Mouse (Mus musculus) spleen, embryonic (tissue): ENCODE data around the gene C1qtnf12.

Experiments used
- CTCF ChIA-PET: fragments of 350-600 bp; sonication (Branson Sonifier 250); formaldehyde crosslinking; loops from one replicate; lab custom pipeline; 2022; lab: Charles Lee

C1qtnf12 gene

DNA sequence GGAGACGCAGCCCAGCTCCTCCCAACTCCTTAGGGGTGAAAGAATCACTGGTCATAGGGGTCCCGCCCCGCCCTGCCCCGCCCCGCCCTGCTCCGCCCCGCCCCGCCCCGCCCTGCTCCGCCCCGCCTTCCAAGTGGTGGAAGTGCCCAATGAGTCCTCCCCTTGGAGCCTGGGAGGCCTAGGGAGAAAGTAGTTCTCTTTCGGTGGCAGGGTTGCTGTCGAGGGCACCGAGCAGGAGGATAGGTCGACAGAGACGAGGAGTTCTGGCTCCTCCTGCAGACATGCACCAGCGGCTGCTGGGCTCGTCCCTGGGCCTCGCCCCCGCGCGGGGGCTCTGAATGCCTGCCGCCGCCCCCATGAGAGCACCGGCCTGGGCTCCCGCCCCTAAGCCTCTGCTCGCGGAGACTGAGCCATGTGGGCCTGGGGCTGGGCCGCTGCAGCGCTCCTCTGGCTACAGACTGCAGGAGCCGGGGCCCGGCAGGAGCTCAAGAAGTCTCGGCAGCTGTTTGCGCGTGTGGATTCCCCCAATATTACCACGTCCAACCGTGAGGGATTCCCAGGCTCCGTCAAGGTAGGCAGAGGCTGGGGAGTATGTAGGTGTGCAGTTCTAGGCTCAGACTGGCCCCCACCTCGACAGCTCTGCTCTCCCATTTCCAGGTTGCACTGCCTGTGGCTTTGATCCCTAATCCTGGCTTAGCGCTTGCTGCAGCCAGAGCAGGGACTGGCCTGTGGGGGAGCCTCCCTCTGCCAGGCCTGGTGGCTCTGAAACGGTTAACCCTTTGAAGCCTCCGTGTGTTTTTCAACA lies at the start of gene C1qtnf12:
C1qtnf12 (plus strand) TSS at position 152 of the 805 bp plus-strand sequence.
- CTCF ChIA-PET, result no interaction called here

DNA sequence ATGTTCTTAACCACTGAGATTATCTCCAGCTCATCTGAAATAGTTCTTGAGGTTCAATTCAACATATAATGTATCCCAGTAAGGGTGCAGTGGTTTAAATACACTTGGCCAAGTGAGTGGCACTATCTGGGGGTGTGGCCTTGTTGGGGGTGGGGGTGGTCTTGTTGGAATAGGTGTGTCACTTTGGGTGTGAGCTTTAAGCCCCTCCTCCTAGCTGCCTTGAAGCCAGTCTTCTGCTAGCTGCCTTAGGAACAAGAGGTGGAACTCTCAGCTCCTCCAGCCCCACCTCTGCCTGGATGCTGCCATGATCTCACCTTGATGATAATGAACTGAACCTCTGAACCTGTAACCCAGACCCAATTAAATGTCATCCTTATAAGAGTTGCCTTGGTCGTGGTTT lies 30.1 kb upstream of the C1qtnf12 start:
- CTCF ChIA-PET, result no interaction called here

DNA sequence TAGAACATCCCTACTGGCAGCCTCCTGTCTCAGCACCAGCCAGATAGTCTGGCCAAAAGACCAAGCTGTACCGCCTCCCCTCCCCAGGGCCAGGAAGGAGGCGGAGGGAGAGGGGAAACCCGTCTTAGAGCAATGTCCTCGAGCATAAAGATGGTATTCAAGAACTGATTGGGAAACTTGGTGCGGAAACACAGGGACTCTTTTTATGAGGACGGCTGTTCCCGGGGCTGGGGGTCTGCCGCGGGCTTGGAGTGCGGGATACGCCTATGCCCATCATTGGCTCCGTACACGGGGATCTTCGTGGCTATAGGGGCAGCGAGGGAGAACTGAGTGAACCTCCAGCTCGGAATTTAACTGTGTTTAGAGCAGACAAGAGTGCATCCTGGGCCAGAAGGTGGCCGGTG lies 19.1 kb upstream of the C1qtnf12 start:
- CTCF ChIA-PET, result no interaction called here

DNA sequence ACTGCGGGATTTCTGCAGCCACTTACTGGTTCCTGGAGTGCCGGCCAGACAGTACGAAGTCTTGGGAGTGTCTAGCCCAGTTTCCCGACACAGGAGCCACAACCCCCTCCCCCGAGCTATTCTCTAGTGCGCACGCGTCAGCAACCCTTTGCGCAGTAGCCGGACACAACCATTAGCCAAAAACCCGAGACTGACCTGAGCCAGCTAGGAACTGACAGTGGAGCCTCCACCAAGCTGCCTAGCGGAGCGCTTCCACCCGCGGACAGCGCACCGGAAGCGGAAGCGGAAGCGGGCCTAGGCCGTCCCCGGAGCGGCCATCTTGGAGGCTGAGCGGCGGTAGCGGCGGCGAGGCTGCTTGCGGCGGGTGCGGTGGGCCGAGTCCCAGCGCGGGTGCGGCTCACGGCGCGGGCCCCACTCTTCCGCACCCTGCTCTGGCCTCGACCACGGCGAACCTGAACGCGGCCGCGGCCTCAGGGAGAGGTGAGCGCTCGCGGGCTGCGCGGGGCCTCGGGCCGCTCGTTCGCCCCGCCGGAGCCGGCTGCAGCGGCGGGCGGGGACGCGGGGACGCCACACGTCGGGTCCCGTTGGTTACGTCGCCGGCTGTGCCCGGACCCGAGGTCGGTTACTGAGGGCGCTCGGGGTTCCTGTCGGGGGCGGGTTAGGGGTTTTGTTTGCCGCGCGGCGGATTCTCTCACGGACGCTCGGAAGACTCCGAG lies 18.4 kb upstream of the C1qtnf12 start, which contains the start of gene Ube2j2:
Ube2j2 (plus strand) TSS at position 298 of the 716 bp plus-strand sequence.
- CTCF ChIA-PET, result no interaction called here

DNA sequence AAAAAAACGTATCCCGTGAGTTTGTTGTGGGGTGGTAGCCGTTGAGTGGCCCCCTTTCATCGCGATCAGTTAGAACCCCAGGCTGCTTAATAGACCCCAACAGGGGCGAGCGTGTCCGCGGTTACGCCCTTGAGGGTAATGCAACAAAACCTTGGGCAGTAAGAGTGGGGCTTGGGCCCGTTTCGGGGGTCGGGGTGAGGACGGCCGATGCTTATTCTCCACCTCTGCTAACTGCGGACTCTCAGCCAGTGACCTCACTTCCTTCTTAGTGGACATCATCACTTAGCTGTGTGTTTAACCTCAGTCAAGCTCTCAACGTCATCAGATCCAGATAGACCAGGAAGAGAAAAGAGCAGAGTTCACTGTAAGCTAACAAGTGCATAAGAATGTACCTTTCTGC lies 17.8 kb upstream of the C1qtnf12 start:
- CTCF ChIA-PET, result no interaction called here

DNA sequence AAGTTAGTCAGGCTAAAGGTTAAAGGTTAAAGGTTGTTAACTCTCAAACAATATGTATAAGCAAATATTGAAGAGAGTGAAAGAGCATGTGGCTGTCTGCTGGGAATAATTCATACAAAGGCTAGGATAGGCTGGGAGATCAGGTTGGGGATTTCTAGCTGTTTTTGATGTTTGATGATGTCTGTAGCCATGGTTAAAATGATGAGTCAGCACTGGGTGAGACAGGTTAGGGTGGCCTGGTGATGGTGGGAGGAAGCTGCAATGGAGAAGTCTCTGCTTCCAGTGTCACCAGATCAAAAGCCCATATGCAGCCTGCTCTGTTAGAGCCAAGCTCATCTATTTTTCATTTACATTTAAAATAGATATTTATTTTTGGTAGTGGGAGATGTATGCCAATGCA lies 15.0 kb upstream of the C1qtnf12 start:
- CTCF ChIA-PET, result no interaction called here

DNA sequence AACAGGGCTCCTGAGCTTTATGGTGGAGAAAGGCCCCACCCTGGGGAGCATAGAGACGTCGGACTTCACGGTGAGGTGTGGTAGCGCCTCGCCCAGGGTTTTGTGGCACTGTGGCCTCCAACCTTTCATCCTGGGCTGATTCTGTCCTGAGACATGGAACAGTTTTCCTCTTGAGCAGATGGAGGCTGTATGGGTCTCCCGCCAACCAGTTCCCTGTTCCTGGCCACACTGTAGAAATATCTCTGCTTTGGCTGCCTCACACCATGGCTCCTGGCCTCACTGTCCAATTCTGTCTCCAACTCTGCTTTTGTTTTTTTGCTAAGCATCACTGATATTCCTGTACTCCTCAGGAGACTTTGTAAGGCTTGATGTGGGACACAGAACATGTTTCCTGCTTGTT lies 6.6 kb upstream of the C1qtnf12 start:
- CTCF ChIA-PET, result no interaction called here

DNA sequence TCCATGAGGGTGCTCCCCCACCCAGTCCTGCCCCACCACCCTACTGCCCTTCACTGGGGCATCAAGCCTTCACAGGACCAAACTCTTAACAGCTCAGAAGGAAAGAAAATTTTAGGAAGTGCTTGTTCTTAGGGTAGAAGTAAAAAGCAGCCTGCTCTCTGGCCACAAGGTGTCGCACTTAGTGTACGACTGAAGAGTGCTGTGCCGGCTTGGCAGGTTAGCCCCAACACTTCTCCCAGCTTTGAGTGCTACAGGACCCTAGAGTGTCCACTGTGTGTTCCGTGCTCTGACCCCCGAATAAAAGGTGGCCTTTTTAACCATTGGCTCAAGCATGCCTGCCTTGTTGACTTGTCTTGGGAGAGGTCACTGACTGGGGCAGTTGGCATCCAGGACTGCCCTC lies 2.8 kb upstream of the C1qtnf12 start:
- CTCF ChIA-PET, result interaction anchor here (0.5 to 0.7 kb wide), 3 partner anchors 22 to 149 kb away, joined by 4 to 6 read pairs (median 5); no protein-coding TSS in a partner anchor

DNA sequence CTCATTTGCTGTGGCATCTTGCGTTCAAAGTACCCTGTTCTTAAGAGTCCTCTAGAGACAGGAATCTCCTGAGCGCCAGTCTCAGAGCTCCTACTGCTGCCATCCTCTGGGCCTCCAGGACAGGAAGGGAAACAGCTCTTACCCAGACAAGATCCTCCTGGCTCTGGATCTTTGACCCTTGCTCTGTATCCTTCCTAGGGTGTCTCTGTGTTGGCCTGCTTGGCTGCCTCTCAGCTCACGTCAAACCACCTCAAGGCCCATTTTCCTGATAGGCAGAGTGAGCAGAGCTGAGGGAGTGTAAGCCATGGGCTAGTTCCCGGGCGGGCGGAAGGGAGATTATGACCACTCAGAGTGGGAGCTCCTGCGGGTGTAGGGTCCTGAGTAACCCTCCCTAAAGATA lies 988 bp downstream of the C1qtnf12 start:
- CTCF ChIA-PET, result no interaction called here

DNA sequence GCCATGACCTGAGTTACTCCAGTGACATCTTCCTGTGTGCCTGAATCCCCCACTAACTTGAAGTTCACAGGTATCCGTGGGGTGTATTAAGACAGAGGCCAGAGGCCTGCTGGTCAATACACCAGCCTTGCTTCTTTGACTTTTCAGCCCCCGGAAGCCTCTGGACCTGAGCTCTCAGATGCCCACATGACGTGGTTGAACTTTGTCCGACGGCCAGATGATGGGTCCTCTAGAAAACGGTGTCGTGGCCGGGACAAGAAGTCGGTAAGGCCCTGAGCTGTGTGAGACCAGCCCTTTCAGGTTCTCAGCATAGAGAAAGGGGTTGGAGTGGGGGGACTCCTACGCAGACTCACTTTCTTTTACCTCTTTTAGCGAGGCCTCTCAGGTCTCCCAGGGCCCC lies 2.3 kb downstream of the C1qtnf12 start:
- CTCF ChIA-PET, result no interaction called here

DNA sequence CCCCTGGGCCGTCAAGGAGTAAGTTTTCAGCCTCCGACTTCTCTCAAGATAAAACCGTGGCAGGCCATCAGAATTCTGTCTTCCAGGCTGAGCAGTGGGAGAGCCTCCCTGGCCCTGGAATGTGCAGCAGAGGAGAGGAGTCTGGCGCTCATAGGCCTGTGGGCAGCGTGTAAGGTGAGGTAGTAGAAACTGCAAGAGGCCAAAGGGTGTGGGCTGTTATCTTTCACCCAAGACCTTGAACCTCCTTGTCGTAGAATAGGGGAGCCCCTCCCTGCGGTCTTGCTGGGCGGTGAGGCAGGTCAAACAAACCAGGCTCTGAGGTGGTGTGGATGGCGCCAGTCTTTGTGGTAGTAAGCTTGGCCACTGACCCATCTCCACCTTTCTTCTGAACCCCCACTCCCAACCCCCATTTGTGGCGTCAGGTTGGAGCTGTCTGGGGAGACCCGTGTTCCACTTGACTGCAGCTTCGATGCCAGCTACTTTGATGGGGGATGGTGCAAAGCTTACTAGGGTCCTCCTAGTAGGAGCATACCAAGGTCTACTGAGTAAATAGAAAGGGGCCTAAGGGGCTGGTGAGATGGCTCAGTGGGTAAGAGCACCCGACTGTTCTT lies 7.0 kb downstream of the C1qtnf12 start:
- CTCF ChIA-PET, result no interaction called here

DNA sequence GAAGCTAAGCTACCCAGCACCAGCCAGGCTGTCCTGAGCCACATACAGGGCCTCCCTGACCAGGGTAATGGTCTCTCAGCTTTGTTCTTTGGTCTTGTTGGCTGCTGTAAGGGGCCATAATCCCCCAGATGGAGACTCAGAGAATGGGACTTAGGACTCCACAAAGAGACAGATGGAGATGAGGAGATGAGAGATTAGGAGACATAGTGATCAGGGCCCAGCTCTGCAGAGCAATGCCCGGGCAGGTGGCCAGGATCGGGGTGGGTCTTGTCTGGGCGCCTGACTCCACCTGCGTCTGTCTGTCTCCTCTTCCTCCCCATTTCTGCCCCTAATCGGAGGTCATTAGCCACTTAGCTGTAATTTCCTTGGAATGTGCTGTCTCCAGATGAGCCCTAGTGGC lies 8.2 kb downstream of the C1qtnf12 start:
- CTCF ChIA-PET, result no interaction called here

DNA sequence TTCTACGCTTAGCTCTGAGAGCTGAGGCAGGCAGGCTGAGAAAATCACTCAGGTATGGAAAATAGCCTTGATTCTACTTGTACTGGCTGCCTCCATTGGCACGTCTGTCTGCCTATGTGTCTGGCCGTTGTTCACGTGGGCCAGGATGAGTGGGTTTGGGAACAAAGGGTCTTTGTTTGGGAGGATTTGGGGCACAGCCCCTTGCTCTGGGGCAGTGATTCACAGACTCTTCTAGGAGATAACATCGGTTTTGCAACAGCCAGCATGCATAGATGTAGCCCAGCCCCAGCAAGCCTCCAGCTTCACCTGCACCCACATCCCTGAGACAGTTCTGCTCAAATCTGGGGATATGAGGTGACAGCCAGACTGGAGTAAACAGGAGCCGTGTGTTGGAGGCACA lies 10.5 kb downstream of the C1qtnf12 start:
- CTCF ChIA-PET, result no interaction called here

DNA sequence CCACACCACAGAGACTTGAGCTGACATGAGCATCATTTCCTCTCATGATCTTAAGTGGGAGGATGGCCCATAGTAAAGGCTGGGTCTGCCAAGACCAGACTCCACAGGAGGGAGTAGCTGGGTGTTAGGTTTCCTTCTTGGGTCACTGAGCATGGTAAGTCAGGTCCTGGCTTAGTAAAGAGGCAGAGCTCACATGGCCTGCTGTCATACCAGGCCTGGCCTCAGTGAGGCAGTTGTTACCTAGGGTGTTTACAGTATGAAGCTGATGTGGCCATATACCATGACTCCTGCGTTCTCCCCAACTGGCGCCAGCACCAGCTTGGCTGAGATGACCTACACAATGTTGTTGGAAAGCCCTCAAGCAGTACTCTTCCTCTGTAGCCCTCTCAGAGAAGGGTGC lies 11.1 kb downstream of the C1qtnf12 start:
- CTCF ChIA-PET, result no interaction called here

DNA sequence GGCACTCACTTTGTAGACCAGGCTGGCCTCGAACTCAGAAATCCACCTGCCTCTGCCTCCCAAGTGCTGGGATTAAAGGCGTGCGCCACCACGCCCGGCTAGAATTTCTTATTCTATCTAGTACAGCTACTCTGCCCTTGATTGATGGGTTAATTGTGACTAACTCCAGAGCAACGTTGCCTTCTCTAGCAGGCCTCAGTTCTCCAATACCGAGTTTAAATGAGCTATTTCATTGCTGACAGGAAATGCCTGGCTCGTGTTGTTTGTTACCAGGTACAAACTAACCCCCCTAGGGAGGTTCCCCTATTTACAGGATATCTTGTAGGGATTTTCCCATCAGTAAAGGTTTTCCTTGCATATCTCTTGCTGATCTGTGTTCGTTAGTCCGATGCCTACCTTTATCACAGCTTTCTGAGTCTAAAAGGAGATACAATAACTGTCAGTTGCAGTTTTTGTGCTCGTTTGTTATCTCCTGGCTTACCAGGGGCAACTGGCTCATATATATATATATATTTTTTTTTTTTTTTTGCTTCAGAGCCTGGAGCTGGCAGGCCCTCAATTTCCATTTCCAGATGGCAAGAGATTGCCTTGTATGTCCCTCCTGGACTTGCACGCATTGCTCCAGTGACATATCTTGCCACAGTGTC lies 19.4 kb downstream of the C1qtnf12 start:
- CTCF ChIA-PET, result interaction anchor here (0.7 kb wide), 2 partner anchors 22 to 112 kb away, joined by 6 to 7 read pairs; no protein-coding TSS in a partner anchor

DNA sequence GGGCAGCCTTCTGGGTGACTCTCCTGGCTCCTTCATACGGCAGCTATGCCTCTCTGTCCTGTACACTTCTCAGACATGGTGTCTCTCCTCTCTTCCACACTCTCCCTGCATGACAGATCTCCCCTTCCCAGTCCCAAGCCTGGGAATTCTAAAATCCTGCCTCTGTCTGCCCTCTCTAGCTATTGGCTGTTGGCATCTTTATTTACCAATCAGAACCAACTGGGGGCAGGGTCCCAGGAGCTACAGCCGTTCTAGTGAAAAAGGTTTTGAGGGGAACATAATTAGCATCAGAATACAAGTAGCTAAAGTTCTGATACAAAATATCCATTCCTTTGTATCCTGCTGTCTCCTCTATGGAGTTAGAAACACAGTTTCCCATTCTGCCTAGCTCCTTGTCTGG lies 21.7 kb downstream of the C1qtnf12 start:
- CTCF ChIA-PET, result no interaction called here

DNA sequence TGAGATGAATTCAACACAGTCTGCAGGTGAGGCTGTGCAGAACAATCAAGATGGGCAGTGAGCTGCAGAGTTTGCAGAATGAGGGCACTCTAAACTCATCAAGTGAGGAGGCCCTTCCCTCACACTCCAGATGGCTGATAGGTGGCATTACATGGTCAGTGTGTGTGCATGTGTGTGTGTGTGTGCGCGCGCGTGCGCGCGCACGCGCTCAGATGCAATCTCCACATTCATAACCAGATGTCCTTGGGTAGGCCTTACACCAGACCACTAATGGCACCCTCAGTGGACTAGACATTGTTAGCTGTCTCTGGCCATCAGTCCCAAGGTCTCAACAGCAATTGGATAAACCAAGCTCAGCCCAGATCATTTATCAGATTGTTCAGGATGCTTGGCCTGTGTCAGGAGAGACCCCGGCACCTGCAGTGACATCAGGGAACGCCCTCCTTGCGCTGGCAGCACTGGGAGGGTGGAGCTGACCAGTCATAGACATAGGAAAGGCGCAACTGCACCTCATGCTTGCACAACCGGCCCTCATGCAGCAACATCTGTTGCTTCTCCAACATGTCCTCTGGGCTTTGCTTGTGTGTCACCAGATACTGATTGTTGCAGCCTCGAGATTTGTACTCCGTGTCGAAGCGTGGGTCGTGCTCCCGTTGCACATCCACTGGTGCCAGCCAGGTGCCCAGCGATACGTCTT lies 29.2 kb downstream of the C1qtnf12 start:
- CTCF ChIA-PET, result no interaction called here

DNA sequence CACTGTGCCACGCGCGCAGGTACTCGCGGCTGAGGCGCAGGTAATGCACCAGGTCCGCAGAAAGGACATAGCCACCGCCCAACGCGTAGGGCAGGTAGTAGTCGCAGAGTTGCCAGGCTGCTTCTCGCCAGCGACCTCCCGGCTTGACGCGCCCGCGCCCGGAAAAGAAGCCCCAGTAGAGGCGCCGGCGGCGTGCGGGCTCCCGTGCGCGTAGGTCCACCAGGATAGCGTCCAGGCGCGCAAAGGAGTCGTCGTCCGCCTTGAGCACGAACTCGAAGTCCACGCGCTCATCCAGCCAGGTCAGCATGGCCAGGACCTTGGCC lies 29.8 kb downstream of the C1qtnf12 start:
- CTCF ChIA-PET, result no interaction called here

DNA sequence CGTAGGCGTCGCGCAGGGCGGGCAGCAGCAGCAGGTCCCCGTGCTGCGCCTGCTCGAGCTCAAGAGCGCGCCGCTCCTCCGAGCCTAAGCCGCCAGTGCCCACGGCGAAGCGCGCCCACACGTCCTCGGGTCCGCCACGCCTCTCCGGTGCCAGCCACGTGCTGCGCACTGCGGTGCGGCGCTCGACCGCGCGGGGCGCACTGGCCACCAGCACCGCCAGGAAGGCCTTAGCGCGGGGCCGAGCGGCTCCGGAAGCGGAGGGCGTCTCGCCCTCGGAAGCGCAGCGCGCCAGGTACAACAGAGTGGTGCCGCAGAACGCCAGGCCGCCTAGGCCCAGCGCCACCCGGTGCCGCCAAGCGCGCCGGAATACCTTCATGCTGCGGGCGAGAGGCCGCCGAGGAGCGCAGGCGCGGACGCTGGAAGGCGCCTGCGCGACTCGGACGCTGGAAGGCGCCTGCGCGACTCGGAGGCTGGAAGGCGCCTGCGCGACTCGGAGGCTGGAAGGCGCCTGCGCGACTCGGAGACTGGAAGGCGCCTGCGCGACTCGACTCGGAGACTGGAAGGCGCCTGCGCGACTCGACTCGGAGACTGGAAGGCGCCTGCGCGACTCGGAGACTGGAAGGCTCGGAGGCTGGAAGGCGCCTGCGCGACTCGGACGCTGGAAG lies 30.3 kb downstream of the C1qtnf12 start, which contains the start of the genes B3galt6 and Sdf4:
B3galt6 (minus strand) TSS at position 409 of the 665 bp plus-strand sequence.
Sdf4 (plus strand) TSS at position 632 of the 665 bp plus-strand sequence.
- CTCF ChIA-PET, result interaction anchor here (0.7 kb wide), 1 partner anchor 122 kb away, joined by 3 read pairs; no protein-coding TSS in a partner anchor

DNA sequence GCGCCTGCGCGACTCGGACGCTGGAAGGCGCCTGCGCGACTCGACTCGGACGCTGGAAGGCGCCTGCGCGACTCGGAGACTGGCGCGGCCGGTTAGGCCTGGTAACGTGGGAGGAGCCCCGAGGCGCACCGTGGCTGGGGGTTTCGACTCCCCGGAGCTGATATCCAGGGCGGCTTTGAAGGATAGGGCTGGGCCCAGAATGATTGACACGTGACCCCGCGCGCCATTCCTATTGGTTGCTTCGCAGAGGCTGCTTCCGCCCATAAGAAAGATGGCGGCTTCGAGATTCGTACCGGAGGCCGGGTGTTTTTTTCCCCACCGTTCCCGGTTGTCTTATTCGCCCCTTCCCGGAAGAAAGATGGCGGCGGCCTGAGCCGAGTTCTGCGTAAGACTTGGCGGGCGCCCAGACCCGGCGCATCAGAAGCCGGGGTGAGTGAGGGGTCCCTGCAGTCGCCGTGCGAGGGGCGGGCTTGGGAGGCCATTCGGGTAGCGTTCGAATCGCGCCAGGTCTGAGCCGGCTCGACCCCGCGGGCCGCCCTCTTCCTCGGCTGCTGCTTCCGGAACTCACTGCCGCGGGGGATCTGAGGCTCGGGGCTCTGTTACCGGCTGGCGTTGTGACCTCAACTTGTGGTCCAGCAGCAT lies 30.9 kb downstream of the C1qtnf12 start:
- CTCF ChIA-PET, result interaction anchor here (0.7 kb wide), 1 partner anchor 122 kb away, joined by 3 read pairs; no protein-coding TSS in a partner anchor
